Mouse (Mus musculus): ENCODE results near the gene Rora.

- TF ChIP-seq CTCF (IDR thresholded peaks at IDR 0.05; ENCODE audit: borderline replicate concordance, extremely low read depth, insufficient read depth, insufficient read length), result no peak
- TF ChIP-seq POLR2A (IDR thresholded peaks at IDR 0.05; ENCODE audit: borderline replicate concordance, extremely low read depth, insufficient read depth, insufficient read length, poor library complexity, severe bottlenecking), result no peak
These were observed 713.5 kb downstream of the Rora start for GRCm38 (mm10) chr9:69367055-69367454.

All from brain, embryonic 14.5 days (tissue).